Mouse (Mus musculus) CH12.LX (cell line): Measurements from ENCODE around the gene Usp7. TPM values are rescaled to one million over a fixed set of nuclear protein-coding genes. Genes with fewer than 3 reads are reported as not detected.

ENCODE experiments used
- DNase-seq: peaks from one replicate; pipeline ENCODE4 v3.0.0-alpha.2; 2013; ENCODE audit errors: extremely low read depth
- H3K27ac ChIP-seq: 2 replicates; pipeline ENCODE4 v1.5.1; 2012; ENCODE audit warnings: low read depth, mild to moderate bottlenecking, control low read depth, moderate library complexity; ENCODE audit not compliant: insufficient read depth
- H3K27me3 ChIP-seq: replicated peaks from 2 replicates; pipeline ENCODE3; 2012; ENCODE audit warnings: inconsistent platforms
- H3K36me3 ChIP-seq, 2 experiments: replicated peaks in 1 of 2; 2 replicates each; pipeline versions ENCODE3 to v1.6.1; 2012; ENCODE audit warnings: inconsistent platforms in 1 of 2, low read length in 1 of 2, mild to moderate bottlenecking in 1 of 2, mixed read lengths in 1 of 2, moderate library complexity in 1 of 2; ENCODE audit not compliant: control insufficient read depth in 1 of 2, insufficient read depth in 1 of 2
- H3K4me1 ChIP-seq, 2 experiments: 2 replicates each; pipeline ENCODE4 v1.6.1; 2012; ENCODE audit warnings: inconsistent platforms in 1 of 2, moderate library complexity in 1 of 2; ENCODE audit not compliant: insufficient read depth in 2 of 2, control insufficient read depth in 1 of 2
- H3K4me2 ChIP-seq: 2 replicates; pipeline ENCODE4 v1.6.1; 2012; ENCODE audit warnings: low read depth, mild to moderate bottlenecking, control low read depth; ENCODE audit not compliant: poor library complexity, insufficient read depth, severe bottlenecking
- H3K4me3 ChIP-seq, 3 experiments: fragments of 150-350 bp in 1 of 3; sonication (generic) in 1 of 3; replicated peaks in 1 of 3; 2 replicates each; pipeline versions ENCODE3 to v1.5.1; 2011 to 2012; ENCODE audit warnings: low read depth in 2 of 3, low read length in 2 of 3, mild to moderate bottlenecking in 2 of 3, moderate library complexity in 2 of 3, control low read depth in 1 of 3, improper control_type of control experiment in 1 of 3, inconsistent platforms in 1 of 3, mixed read lengths in 1 of 3; ENCODE audit not compliant: poor library complexity in 1 of 3
- H3K79me2 ChIP-seq: replicated peaks from 2 replicates; pipeline ENCODE4 v1.6.1; 2012; ENCODE audit warnings: mild to moderate bottlenecking, moderate library complexity; ENCODE audit not compliant: control insufficient read depth, poor library complexity, insufficient read depth, severe bottlenecking; ENCODE audit errors: extremely low read depth
- H3K9ac ChIP-seq: 2 replicates; pipeline ENCODE4 v1.6.1; 2012; ENCODE audit warnings: low read depth, mild to moderate bottlenecking, control low read depth, moderate library complexity; ENCODE audit not compliant: insufficient read depth
- H3K9me3 ChIP-seq: replicated peaks from 2 replicates; pipeline ENCODE3; 2012; ENCODE audit warnings: low read length, inconsistent platforms, mixed read lengths
- BHLHE40 ChIP-seq: IDR thresholded peaks from 2 replicates; pipeline ENCODE4 v1.6.1; 2011; ENCODE audit warnings: mild to moderate bottlenecking, low read depth, low read length, improper control_type of control experiment
- CHD2 ChIP-seq: IDR thresholded peaks from 2 replicates; pipeline ENCODE4 v1.6.1; 2011; ENCODE audit warnings: low read length, improper control_type of control experiment
- ELF1 ChIP-seq: IDR thresholded peaks from 2 replicates; pipeline ENCODE4 v1.6.1; 2014; ENCODE audit warnings: low read depth, mild to moderate bottlenecking, inconsistent platforms, low read length, improper control_type of control experiment
- EP300 ChIP-seq: IDR thresholded peaks from 2 replicates; pipeline ENCODE4 v1.6.1; 2011; ENCODE audit warnings: low read length, improper control_type of control experiment
- ETS1 ChIP-seq: conservative IDR thresholded peaks from 2 replicates; pipeline ENCODE4 v1.6.1; 2012; ENCODE audit warnings: low read depth, mild to moderate bottlenecking, inconsistent platforms, low read length, improper control_type of control experiment, moderate library complexity
- GABPA ChIP-seq: IDR thresholded peaks from 2 replicates; pipeline ENCODE4 v1.6.1; 2012; ENCODE audit warnings: low read depth, low read length, improper control_type of control experiment, inconsistent platforms; ENCODE audit not compliant: insufficient replicate concordance
- JUN ChIP-seq: IDR thresholded peaks from 2 replicates; pipeline ENCODE4 v1.6.1; 2011; ENCODE audit warnings: low read depth, mild to moderate bottlenecking, low read length, improper control_type of control experiment, moderate library complexity; ENCODE audit not compliant: insufficient read depth
- JUND ChIP-seq: conservative IDR thresholded peaks from 2 replicates; pipeline ENCODE4 v1.6.1; 2011; ENCODE audit warnings: low read depth, low read length, improper control_type of control experiment
- KAT2A ChIP-seq: IDR thresholded peaks from 2 replicates; pipeline ENCODE4 v1.6.1; 2012; ENCODE audit warnings: low read length, improper control_type of control experiment, inconsistent platforms; ENCODE audit not compliant: insufficient replicate concordance
- MAZ ChIP-seq: IDR thresholded peaks from 2 replicates; pipeline ENCODE4 v1.6.1; 2012; ENCODE audit warnings: low read depth, mild to moderate bottlenecking, inconsistent platforms, low read length, improper control_type of control experiment, moderate library complexity
- MEF2A ChIP-seq: IDR thresholded peaks from 2 replicates; pipeline ENCODE4 v1.6.1; 2014; ENCODE audit warnings: low read depth, mild to moderate bottlenecking, inconsistent platforms, low read length, improper control_type of control experiment, borderline replicate concordance
- MXI1 ChIP-seq: IDR thresholded peaks from 2 replicates; pipeline ENCODE4 v1.6.1; 2011; ENCODE audit warnings: mild to moderate bottlenecking, low read depth, low read length, improper control_type of control experiment
- NELFE ChIP-seq: IDR thresholded peaks from 2 replicates; pipeline ENCODE4 v1.6.1; 2011; ENCODE audit warnings: low read depth, low read length, improper control_type of control experiment
- POLR2AphosphoS2 ChIP-seq: IDR thresholded peaks from 2 replicates; pipeline ENCODE4 v1.6.1; 2011; ENCODE audit warnings: low read depth, low read length, improper control_type of control experiment
- SIN3A ChIP-seq: IDR thresholded peaks from 2 replicates; pipeline ENCODE4 v1.6.1; 2012; ENCODE audit warnings: low read length, improper control_type of control experiment, inconsistent platforms
- ZMIZ1 ChIP-seq: IDR thresholded peaks from 2 replicates; pipeline ENCODE4 v1.6.1; 2012; ENCODE audit warnings: low read depth, mild to moderate bottlenecking, inconsistent platforms, low read length, improper control_type of control experiment
- dilution Hi-C: fragments of 300-500 bp; cut with MboI; formaldehyde crosslinking; loops from 2 replicates; pipeline ENCODE4 v1.14.3; 2020; ENCODE audit warnings: low sequenced_read_pairs; ENCODE audit not compliant: extremely low pct_unique_long_range_greater_than_20kb, extremely low pct_ligation_motif_present
- in situ Hi-C: fragments of 300-500 bp; cut with MboI; formaldehyde crosslinking; loops from 3 replicates; pipeline ENCODE4 v1.14.3; 2019; ENCODE audit warnings: low sequenced_read_pairs, low pct_ligation_motif_present, low pct_unique_long_range_greater_than_20kb, mixed read lengths
- polyA plus RNA-seq: library from polyadenylated mRNA; unstranded; fragments of >175 nt; gene quantifications from 2 replicates; pipeline ENCODE4 v1.2.1, GENCODE M21; 2012; ENCODE audit warnings: low read depth; ENCODE audit not compliant: insufficient read length
- total RNA-seq, 2 experiments: library from RNA; depleted of rRNA; stranded (reverse); fragments of 300-350 nt in 1 of 2; fragments of >200 nt in 1 of 2; gene quantifications; 2 replicates each; pipeline ENCODE4 v1.2.3; 2012 to 2014

The Usp7 gene
- total and polyA plus RNA-seq, 3 experiments, result 113 to 169 (median 143) TPM

DNA sequence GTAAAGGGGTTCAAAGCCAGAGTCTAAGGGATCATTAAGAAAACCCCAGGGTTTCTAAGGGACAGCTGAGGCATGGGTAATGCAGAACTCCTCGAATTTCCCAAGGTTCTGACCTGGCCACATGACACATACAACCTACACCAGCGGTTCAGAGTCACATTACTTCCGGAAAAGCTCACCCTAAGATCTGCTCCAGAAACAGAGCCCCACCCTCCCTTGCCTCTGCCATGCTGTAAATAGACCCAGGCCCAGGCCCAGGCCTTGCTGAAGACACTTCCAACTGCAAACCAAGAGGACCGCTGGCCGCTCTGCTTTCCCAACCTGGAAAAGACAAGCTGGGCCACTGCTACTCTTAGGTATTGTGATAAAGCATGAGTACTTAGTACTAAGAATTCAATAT is 77.3 kb downstream of the Usp7 start:
- Histone ChIP-seq H3K4me1 (peaks cover 20 to 68% of the 10 kb centered on the region in 2 experiments), H3K4me2 (no peak overlapping the region), H3K27ac (peak overlapping the region; percentile 56; the same call in 1 of the 2 replicates), H3K36me3 (peaks cover 55 to 88% of the 10 kb centered on the region in 2 experiments), H3K4me3 (no peak overlapping the region), H3K9ac (no peak overlapping the region), H3K27me3 (no peaks in the 10 kb centered on the region), H3K9me3 (no peaks in the 10 kb centered on the region), H3K79me2 (peaks cover 85% of the 10 kb centered on the region)
- no peak for TF ChIP-seq BHLHE40
- TF ChIP-seq SIN3A, result no peak
- no peak for TF ChIP-seq ZMIZ1
- no peak for TF ChIP-seq KAT2A
- in situ Hi-C loops, result no loop called here
- no peak for DNase-seq
- dilution Hi-C loops, result no loop called here

DNA sequence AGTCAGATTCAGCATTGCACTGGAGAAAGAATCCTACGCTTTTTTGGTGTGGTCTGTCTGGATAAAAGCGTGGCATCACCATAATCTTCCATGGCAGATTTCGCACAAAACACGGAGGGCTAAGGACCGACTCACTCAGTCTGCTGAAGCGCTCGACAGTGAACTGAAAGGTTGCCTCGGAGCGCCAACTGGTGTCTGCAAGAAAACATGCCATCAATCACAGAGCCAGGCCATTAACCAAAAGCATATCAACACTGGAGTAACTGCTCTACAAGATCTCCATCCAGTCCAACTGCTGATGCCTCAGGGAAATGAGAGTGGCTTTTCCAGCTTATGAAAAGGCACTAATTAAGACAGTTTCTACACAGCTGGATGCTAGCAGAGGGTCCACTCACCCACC is 80.1 kb downstream of the Usp7 start:
- in situ Hi-C loops, result no loop called here
- no peaks in the 10 kb centered on the region for H3K9me3 ChIP-seq
- H3K4me1 ChIP-seq, result peaks cover 7 to 46% of the 10 kb centered on the region in 2 experiments
- no peak overlapping the region for H3K27ac ChIP-seq
- H3K36me3 ChIP-seq, result peaks cover 79 to 97% of the 10 kb centered on the region in 2 experiments
- H3K27me3 ChIP-seq, result no peaks in the 10 kb centered on the region
- DNase-seq, result no peak
- H3K79me2 ChIP-seq, result peaks cover 64% of the 10 kb centered on the region
- dilution Hi-C loops, result no loop called here
- no peak overlapping the region for H3K4me2 ChIP-seq
- TF ChIP-seq POLR2AphosphoS2 (0 out of 2 replicates have a peak, but pooled peaks have one; percentile 31), ETS1 (no peak)
- no peak overlapping the region for H3K9ac ChIP-seq
- H3K4me3 ChIP-seq, result no peak overlapping the region

DNA sequence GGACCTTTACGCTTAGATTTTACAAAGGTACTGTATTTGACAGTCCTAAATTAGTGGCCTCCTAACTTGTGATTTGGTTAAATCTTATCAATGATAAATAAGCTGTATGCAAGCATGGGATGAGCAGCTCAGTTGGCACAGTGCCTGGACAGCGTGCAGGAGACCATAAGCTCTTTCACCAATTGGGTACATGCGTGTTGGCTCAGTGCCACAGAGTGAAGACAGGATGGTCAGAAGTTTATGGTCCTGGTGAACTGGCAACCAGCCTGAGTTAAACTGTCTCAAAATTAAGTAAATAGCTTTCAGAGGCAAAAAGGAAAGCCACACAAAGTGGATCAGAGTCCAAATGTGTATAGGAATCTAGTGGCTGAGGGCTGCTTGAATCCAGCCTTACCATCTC is 91.5 kb downstream of the Usp7 start:
- dilution Hi-C loops, result no loop called here
- Histone ChIP-seq H3K27ac (no peak overlapping the region), H3K9me3 (no peaks in the 10 kb centered on the region), H3K36me3 (peaks cover 81 to 100% of the 10 kb centered on the region in 2 experiments), H3K4me3 (no peak overlapping the region), H3K4me2 (no peak overlapping the region), H3K4me1 (no peaks in the 10 kb centered on the region), H3K9ac (no peak overlapping the region), H3K79me2 (no peaks in the 10 kb centered on the region; the same call in 1 of the 2 replicates), H3K27me3 (no peaks in the 10 kb centered on the region)
- in situ Hi-C loops, result no loop called here
- TF ChIP-seq NELFE, result no peak
- no peak for TF ChIP-seq ETS1
- no peak for TF ChIP-seq SIN3A
- no peak for TF ChIP-seq ELF1
- no peak for TF ChIP-seq CHD2
- no peak for TF ChIP-seq MAZ
- no peak for TF ChIP-seq EP300
- TF ChIP-seq JUN, result no peak
- no peak for TF ChIP-seq BHLHE40
- no peak for TF ChIP-seq MXI1
- TF ChIP-seq JUND, result no peak
- TF ChIP-seq GABPA, result no peak
- TF ChIP-seq MEF2A, result no peak
- no peak for TF ChIP-seq KAT2A
- DNase-seq, result no peak
